Mouse (Mus musculus): ENCODE measurements around the gene Sobp. TPM values are rescaled to one million over a fixed set of nuclear protein-coding genes. Genes with fewer than 3 reads are reported as not detected.

Gene Sobp
- polyA plus RNA-seq (2015; fragmentation: Nextera tagmentation; extraction: Ambion mirVana): 4.0 and 4.5 TPM in 2 replicates

DNA sequence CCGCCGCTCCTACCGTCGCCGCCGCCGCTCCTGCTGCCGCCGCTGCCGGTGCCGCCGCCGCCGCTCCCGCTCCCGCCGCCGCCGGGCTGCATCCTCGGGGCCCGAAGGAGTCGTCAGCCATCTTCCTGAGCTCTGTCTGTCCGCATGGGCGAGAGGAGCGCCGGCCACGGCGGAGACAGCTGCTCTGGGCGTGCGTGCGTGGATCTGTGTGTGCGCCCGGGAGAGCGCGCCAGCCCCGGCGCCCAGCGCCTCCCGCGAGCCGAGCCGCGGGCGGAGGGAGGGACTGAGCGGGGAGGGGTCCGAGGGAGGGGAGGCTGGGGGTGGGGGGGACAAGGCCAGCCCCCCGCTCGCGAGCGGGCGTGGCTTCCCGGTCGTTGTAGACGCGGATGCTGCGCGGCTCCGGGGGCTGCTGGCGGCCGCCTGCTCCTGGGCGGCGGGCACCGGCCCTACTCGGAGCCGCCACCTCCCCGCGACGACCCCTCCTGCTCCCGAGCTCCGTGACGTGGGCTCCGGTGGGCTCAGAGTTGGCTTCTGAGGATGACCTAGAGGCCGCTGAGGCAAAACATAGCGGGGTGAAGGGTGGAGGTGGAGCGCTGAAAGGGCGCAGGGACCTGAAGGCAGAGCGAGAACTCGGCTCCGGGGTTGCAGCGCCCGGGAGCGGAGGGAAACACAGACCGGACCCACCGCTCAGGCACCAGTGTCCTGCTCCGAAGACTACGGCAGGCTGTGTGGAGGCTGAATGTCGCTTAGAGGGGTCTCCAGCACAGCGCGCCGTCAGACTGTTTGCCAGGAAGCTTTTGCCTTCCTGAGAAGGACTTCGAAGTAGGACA lies at the start of gene Sobp, which contains the start of gene 9030612E09Rik:
Gene Sobp, minus strand, starts transcription at position 205 of the 830 bp plus-strand sequence.
Gene 9030612E09Rik, plus strand, starts transcription at position 379 of the 830 bp plus-strand sequence.
- WGBS: under 1% methylated on average over 84 of the region's 91 CpGs
- peak; percentile 80 for ATAC-seq (ENCODE audit: low FRiP score, low read depth)
- Histone ChIP-seq H3K27ac (peak within 1 kb of the TSS; percentile 79), H3K4me3 (peak within 1 kb of the TSS; percentile 89), H3K4me2 (replicated peaks) (peak within 1 kb of the TSS; percentile 84), H3K27me3 (peaks cover 36% of the 10 kb centered on the region), H3K36me3 (no peaks in the 10 kb centered on the region), H3K9me3 (no peaks in the 10 kb centered on the region), H3K4me1 (peaks cover 32% of the 10 kb centered on the region), H3K9ac (peak within 1 kb of the TSS; percentile 87)

DNA sequence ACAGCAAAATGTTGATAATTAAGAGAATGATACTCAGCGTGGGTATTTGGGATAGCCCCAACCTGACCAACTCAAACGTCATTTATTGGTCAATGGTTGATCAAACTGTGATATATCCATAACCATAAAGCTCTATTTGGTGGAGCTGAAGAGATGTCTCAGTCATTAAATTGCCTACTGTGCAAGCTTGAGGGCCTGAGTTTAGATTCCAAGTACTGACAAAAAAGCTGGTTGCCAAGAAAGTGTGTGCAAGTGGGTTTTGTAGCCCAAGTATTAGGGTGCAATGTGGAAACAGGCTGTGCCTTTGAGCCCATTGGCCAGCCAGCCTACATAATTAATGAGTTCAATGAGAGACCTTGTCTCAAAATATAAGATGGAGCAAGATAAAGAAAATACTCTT lies 49.1 kb upstream of the Sobp start:
- H3K36me3 ChIP-seq: no peaks in the 10 kb centered on the region
- no peak overlapping the region for H3K9ac ChIP-seq
- no peak overlapping the region for H3K4me2 ChIP-seq (replicated peaks)
- no peaks in the 10 kb centered on the region for H3K9me3 ChIP-seq
- no peak for ATAC-seq (ENCODE audit: low FRiP score, low read depth)
- H3K4me1 ChIP-seq: peaks cover 13% of the 10 kb centered on the region; the same call in 1 of the 2 replicates
- 84% methylated on average over 2 of the region's 2 CpGs for WGBS
- H3K27ac ChIP-seq: no peak overlapping the region
- no peaks in the 10 kb centered on the region for H3K27me3 ChIP-seq
- H3K4me3 ChIP-seq: no peak overlapping the region

DNA sequence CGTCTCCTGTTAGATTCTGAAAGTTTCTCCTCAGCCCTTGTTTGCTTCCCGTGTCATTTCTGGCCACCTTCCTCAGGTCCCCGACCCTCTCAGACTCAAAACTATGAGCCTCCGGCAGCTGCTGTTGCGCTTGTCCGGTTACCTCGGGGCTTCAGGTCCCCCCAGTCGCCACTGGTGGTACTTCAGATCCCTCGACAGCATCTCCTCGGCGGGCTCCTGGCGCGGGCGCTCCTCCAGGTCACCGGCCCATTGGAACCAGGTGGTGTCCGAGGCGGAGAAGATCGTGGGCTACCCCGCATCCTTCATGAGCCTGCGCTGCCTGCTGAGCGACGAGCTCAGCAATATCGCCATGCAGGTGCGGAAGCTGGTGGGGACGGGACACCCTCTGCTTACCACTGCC lies 47.3 kb upstream of the Sobp start:
- Histone ChIP-seq H3K4me1 (peaks cover 13% of the 10 kb centered on the region; the same call in 1 of the 2 replicates), H3K27ac (peak overlapping the region; percentile 82), H3K4me2 (replicated peaks) (peak overlapping the region; percentile 75), H3K4me3 (peak overlapping the region; percentile 62), H3K9ac (peak overlapping the region; percentile 69), H3K9me3 (no peaks in the 10 kb centered on the region), H3K36me3 (no peaks in the 10 kb centered on the region), H3K27me3 (no peaks in the 10 kb centered on the region)
- WGBS: under 1% methylated on average over 25 of the region's 25 CpGs
- ATAC-seq (ENCODE audit: low FRiP score, low read depth): peak; percentile 60; the same call in 1 of the 2 replicates

DNA sequence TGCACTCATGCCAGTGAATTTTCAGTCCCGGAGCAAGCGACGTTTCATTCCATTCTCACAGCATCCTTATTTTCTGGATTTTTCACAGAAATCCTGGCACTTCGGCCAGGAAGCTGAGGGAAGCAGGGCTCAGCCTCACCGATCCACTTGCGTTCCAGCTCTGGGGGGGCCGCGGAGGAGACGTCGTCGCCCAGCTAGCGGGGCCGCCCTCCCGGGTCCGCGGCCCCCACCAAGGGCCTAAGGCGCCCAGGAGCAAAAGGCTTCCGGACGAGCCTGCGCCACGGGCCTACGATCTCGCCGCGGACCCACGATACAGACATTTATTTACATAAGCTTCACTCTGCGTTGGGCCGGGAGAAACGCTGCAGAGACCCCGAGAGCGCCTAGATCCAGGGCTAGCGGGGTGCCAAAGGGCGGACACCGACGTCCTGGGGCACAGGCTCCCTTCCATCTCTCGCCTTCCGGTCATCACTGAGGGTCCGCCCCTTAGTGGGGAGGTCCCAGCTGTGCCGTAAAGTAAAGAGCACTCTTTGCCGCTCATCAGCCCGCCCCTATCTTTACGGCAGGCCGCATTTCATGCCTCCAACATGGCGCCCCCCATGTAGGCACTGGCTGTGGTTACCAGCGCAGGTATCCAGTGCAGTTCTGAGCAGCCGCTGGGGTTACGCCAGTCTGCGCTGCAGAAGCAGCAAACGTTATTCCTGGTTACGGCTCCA lies 46.7 kb upstream of the Sobp start, which contains the start of gene Pdss2:
Gene Pdss2, plus strand, starts transcription at position 577 of the 716 bp plus-strand sequence.
- Histone ChIP-seq H3K4me1 (peaks cover 13% of the 10 kb centered on the region; the same call in 1 of the 2 replicates), H3K36me3 (no peaks in the 10 kb centered on the region), H3K27me3 (no peaks in the 10 kb centered on the region), H3K4me2 (replicated peaks) (peak within 1 kb of the TSS; percentile 75), H3K4me3 (peak within 1 kb of the TSS; percentile 62), H3K9me3 (no peaks in the 10 kb centered on the region), H3K9ac (peak within 1 kb of the TSS; percentile 97), H3K27ac (peak within 1 kb of the TSS; percentile 90)
- WGBS: under 1% methylated on average over 50 of the region's 50 CpGs
- ATAC-seq (ENCODE audit: low FRiP score, low read depth): peak; percentile 98

DNA sequence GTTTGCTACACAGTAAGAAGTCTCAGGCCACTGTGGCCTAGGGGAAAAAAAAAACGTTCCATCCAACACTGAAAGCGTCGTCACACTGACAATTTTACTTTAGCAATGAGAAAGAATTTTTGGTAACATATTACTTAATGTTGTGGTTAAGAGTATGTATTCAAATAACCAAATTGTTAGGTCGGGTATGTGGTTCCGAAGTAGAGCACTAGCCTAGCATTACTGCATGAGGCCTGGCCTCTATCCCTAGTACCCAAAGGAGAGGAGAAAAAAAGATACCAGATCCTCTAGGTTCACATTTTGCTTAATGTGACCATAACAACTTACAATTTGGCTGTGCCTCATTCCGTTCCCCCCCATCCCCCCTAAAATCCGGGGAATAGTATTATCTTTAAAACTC lies 46.1 kb upstream of the Sobp start:
- Histone ChIP-seq H3K27ac (peak overlapping the region; percentile 90), H3K36me3 (no peaks in the 10 kb centered on the region), H3K4me1 (peaks cover 13% of the 10 kb centered on the region; the same call in 1 of the 2 replicates), H3K27me3 (no peaks in the 10 kb centered on the region), H3K4me3 (peak overlapping the region; percentile 62), H3K9me3 (no peaks in the 10 kb centered on the region), H3K4me2 (replicated peaks) (peak overlapping the region; percentile 75), H3K9ac (peak overlapping the region; percentile 97)
- 20% methylated on average over 7 of the region's 7 CpGs for WGBS
- ATAC-seq (ENCODE audit: low FRiP score, low read depth): no peak

DNA sequence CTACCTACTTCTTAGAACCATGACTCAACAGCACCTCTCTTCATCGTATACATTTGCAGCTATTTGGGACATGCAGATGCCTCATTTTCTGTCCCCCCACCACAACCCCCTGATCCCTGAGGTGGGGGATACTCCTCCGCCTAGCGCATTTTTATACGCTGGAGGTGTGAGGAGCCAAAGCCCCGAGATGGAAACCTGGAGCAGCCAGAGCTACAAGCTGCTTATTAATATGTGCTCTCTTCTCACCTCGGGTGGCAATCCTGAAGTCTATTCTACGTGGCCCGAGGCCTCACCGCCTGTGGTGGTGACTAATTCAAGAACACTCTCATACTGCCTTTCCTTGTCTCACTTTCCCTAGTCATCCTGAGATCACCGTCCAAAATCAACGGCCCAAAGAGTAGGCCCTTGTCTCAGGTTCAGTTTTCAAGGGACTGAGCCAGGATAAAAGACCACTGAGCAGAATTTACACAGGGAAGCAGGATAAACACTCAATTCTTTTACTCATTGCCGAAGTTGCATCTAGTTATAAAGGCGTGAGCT lies 43.1 kb upstream of the Sobp start:
- Histone ChIP-seq H3K4me1 (peaks cover 9% of the 10 kb centered on the region; the same call in 1 of the 2 replicates), H3K36me3 (no peaks in the 10 kb centered on the region), H3K4me2 (replicated peaks) (no peak overlapping the region), H3K27ac (no peak overlapping the region), H3K4me3 (no peak overlapping the region), H3K9ac (no peak overlapping the region), H3K27me3 (no peaks in the 10 kb centered on the region), H3K9me3 (no peaks in the 10 kb centered on the region)
- no peak for ATAC-seq (ENCODE audit: low FRiP score, low read depth)
- 91% methylated on average over 13 of the region's 13 CpGs for WGBS

DNA sequence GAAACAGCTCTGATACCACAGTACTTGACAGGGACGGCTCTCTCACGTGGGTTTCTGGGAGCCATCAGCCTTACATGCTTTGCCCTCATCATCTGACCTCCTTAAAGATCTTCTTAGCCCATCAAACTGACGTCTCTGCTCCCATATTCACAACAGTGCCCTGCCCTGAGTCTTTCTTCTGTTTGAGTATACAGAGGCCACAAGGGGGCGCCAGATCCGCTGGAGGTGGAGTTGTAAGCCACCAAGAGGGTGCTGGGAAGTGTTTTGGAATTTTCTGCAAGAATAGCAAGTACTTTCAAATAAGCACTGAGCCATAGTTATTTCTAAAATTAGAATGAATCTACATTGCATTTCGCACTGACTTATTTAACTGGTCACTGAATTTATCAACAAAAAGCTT lies 37.5 kb upstream of the Sobp start:
- 0 out of 2 replicates have a peak, but pooled peaks cover 3% of the 10 kb centered on the region for H3K9me3 ChIP-seq
- ATAC-seq (ENCODE audit: low FRiP score, low read depth): no peak
- no peaks in the 10 kb centered on the region for H3K4me1 ChIP-seq
- no peaks in the 10 kb centered on the region for H3K36me3 ChIP-seq
- no peak overlapping the region for H3K4me3 ChIP-seq
- H3K9ac ChIP-seq: no peak overlapping the region
- 35% methylated on average over 6 of the region's 6 CpGs for WGBS
- no peaks in the 10 kb centered on the region for H3K27me3 ChIP-seq
- no peak overlapping the region for H3K27ac ChIP-seq
- H3K4me2 ChIP-seq (replicated peaks): no peak overlapping the region

DNA sequence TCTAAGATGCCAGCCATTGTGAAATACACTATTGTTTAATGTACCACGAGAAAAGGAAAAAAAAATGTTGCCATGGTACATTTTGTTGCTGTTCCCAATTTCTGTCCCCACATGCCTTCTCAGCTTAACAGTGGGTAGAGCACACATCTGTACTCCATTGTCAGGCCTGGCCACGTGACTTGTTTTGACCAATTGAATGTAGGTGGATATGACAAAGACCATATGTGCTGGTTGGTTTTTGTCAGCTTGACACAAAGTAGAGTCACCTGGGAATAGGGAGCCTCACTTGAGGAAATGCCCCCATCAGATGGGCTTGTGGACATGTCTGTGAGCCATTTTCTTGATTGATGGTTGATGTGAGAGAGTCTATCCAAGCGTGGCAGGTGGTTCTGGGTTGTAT lies 29.5 kb upstream of the Sobp start:
- Histone ChIP-seq H3K27me3 (no peaks in the 10 kb centered on the region), H3K9ac (no peak overlapping the region), H3K27ac (no peak overlapping the region), H3K4me3 (no peak overlapping the region), H3K9me3 (no peaks in the 10 kb centered on the region), H3K4me2 (replicated peaks) (no peak overlapping the region), H3K4me1 (no peaks in the 10 kb centered on the region), H3K36me3 (no peaks in the 10 kb centered on the region)
- WGBS: 71% methylated on average over 3 of the region's 3 CpGs
- ATAC-seq (ENCODE audit: low FRiP score, low read depth): no peak

DNA sequence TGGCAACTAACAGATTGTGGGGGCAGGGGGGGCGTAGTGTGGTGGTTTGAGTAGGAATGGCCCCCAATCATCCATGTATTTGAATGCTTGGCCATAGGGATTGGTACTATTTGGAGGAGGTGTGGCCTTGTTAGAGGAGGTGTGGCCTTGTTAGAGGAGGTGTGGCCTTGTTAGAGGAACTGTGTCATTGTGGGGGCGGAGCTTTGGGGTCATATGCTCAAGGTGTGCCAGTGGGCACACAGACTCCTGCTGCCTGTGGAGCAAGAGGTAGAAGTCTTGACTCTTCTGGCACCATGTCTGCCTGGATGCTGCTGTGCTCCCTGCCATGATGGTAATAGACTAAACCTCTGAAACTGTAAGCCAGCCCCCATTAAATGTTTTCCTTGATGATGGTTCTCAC lies 25.9 kb upstream of the Sobp start:
- no peak overlapping the region for H3K4me3 ChIP-seq
- WGBS: 88% methylated on average over 2 of the region's 2 CpGs

DNA sequence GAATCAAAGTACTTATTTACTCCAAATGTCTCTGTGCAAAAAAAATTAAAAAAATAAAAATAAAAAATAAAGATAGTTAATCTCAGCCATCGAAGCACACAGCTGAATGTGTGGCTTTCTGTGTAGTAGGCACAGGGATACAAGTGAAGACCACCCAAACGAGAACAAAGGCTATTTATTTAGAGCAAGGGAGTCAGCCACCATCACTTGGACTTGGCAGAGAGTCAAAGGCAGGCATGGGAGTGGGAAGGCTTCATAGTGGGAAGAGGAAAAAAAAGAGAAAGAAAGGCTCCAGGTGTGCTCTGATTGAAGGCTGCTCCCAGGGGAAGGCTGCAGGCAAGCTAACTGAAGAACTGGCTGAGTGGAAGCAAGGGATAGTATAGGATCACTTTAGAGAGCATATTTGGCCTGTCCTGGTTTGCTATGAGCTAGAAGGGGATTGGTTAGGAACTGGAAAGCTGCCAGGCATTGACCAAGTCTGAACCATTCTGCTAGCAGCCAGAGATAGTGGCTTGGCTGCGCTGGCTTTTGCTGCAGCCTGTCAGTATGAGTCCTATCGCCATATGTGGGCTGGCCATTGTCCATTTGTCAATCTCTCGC lies 6.1 kb upstream of the Sobp start:
- no peak for ATAC-seq (ENCODE audit: low FRiP score, low read depth)
- Histone ChIP-seq H3K9me3 (no peaks in the 10 kb centered on the region), H3K27me3 (peaks cover 32% of the 10 kb centered on the region), H3K4me3 (no peak overlapping the region), H3K36me3 (no peaks in the 10 kb centered on the region), H3K9ac (no peak overlapping the region), H3K4me2 (replicated peaks) (no peak overlapping the region), H3K4me1 (peaks cover 6% of the 10 kb centered on the region), H3K27ac (no peak overlapping the region)
- 59% methylated on average over 5 of the region's 5 CpGs for WGBS

More for the DNA sequence above, 25.9 kb upstream of the Sobp start:
- Histone ChIP-seq H3K4me1 (no peaks in the 10 kb centered on the region), H3K27me3 (no peaks in the 10 kb centered on the region), H3K4me2 (replicated peaks) (no peak overlapping the region), H3K9me3 (no peaks in the 10 kb centered on the region), H3K27ac (no peak overlapping the region), H3K36me3 (no peaks in the 10 kb centered on the region), H3K9ac (no peak overlapping the region)
- ATAC-seq (ENCODE audit: low FRiP score, low read depth): no peak

DNA sequence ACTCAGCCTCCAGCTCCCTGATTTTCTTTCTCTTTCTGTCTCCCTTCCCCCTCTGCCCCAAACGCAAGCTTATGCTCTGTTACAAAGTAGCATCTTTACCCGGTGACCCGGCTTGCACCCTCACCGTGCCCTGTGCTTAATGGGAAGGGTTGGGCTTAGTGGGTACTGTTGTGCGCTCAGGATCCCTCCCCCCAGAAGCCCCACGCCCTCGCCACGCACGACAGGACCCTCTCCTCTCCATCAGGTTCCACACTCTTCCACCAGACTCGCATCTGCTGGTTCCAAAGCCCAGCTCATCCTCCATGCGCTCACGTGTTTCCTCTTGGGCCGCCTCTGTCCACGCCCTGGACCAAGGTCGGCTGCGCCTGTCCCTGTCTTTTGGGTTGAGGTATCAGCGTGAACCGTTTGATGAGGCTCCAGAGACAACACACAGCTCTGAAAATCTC lies 849 bp upstream of the Sobp start:
- Histone ChIP-seq H3K9me3 (no peaks in the 10 kb centered on the region), H3K36me3 (no peaks in the 10 kb centered on the region), H3K4me1 (peaks cover 29% of the 10 kb centered on the region), H3K27me3 (peaks cover 36% of the 10 kb centered on the region), H3K9ac (peak overlapping the region; percentile 87), H3K27ac (no peak overlapping the region), H3K4me3 (peak overlapping the region; percentile 89), H3K4me2 (replicated peaks) (peak overlapping the region; percentile 84)
- under 1% methylated on average over 18 of the region's 18 CpGs for WGBS
- ATAC-seq (ENCODE audit: low FRiP score, low read depth): no peak

All from limb, embryonic 13.5 days (tissue).